10 mouse cellular contexts compared by ENCODE assay signal in the genomic region with DNA sequence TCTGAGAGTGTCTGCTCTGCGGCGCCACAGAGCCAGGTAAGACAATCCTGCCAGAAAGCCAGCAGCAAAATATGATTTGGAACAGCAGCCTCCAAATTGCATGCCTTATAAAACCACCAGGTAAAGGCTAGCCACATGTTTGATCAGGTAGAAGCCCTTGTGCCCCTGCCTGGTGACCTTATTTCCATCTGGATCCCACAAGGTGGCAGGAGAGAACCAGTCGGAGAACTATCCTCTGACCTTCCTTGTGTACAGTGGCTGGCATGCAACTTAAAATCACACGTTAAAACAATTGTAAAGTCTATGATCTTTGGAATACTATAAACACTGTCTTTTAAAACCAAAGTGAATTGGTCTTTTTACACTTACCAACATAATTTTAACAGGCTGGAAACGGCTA. TPM values are rescaled to one million over a fixed set of nuclear protein-coding genes. Genes with fewer than 3 reads are reported as not detected.
DNase-seq lines count a peak whose midpoint lies in the region; ATAC-seq and TF ChIP-seq lines count a peak whose summit lies in the region.
"Had no signal": no experiment of that assay in that cellular context is flagged by ENCODE, and none has a peak within 500 bp of the region (broad histone marks: within the 10 kb centered on the region; RNA-seq: fewer than 3 reads in every experiment).

No protein-coding gene starts in this region.

- POLR2A ChIA-PET in Patski (lab: Charles Lee): no interaction called here

- H3K4me3 ChIP-seq in E14TG2a.4 (replicated peaks; ENCODE audit: low read length): no peak overlapping the region
- no peak overlapping the region for H3K4me3 ChIP-seq in limb, embryonic 10.5 days

- WGBS in limb, embryonic 10.5 days: 65% methylated on average over 5 of the region's 5 CpGs

- H3K27me3 ChIP-seq in E14TG2a.4 (ENCODE audit: insufficient read depth, low read length): no peaks in the 10 kb centered on the region
- H3K27me3 ChIP-seq in Patski: peaks cover 2% of the 10 kb centered on the region
- no peaks in the 10 kb centered on the region for H3K27me3 ChIP-seq in limb, embryonic 10.5 days (ENCODE audit: low read depth, poor library complexity, severe bottlenecking)

- peak; percentile 6 for DNase-seq in kidney, postnatal 14 days
- no peak for DNase-seq in kidney, adult 8-10 months
- DNase-seq in Patski (ENCODE audit: low read depth, low spot score): no peak
- peak; percentile 47 to 61 for DNase-seq in cerebellum, postnatal 36 days
- no peak for DNase-seq in ovary, postnatal 14 days (ENCODE audit: low spot score)
- no peak for DNase-seq in limb, embryonic 10.5 days (ENCODE audit: low spot score)
- DNase-seq: gastrocnemius, postnatal 25 days; heart, postnatal 4 days; lung, postnatal 4 days had no signal

- 0 out of 2 replicates have a peak, but pooled peaks have one; percentile 13 for TF ChIP-seq CTCF in E14TG2a.4 (conservative IDR thresholded peaks at IDR 0.05; ENCODE audit: low read length)
- peak; percentile 39 for TF ChIP-seq CTCF in Patski (IDR thresholded peaks at IDR 0.05)

- CTCF ChIA-PET in Patski (lab: Charles Lee): no interaction called here

- ATAC-seq in Patski: no peak

- no peaks in the 10 kb centered on the region for H3K9me3 ChIP-seq in E14TG2a.4 (ENCODE audit: low read length)
- no peaks in the 10 kb centered on the region for H3K9me3 ChIP-seq in limb, embryonic 10.5 days (replicated peaks)

- H3K4me1 ChIP-seq in E14TG2a.4 (replicated peaks; ENCODE audit: low read depth, low read length): no peaks in the 10 kb centered on the region
- H3K4me1 ChIP-seq in limb, embryonic 10.5 days: no peaks in the 10 kb centered on the region

- no peak overlapping the region for H3K27ac ChIP-seq in limb, embryonic 10.5 days

- H3K36me3 ChIP-seq in E14TG2a.4 (ENCODE audit: insufficient read depth, low read length): no peaks in the 10 kb centered on the region
- no peaks in the 10 kb centered on the region for H3K36me3 ChIP-seq in limb, embryonic 10.5 days

- in situ Hi-C loops in Patski (cut with MboI; ENCODE audit: low pct_unique_long_range_greater_than_20kb): no loop called here

RNA-seq across cellular contexts. Expression of a gene that starts 32.5 kb away (rescaled TPM):
- 65.9 TPM for polyA plus RNA-seq in Patski (2021)
- polyA plus RNA-seq in limb, embryonic 10.5 days (2016; fragmentation: Nextera tagmentation; extraction: Ambion mirVana): 42.2 and 45.1 TPM in 2 replicates

RNA-seq across cellular contexts. Expression of a gene that starts 32.8 kb away (rescaled TPM):
- 37.3 TPM for polyA plus RNA-seq in Patski (2021)
- polyA plus RNA-seq in limb, embryonic 10.5 days (2016; fragmentation: Nextera tagmentation; extraction: Ambion mirVana): 51.9 and 53.3 TPM in 2 replicates

RNA-seq across cellular contexts. Expression of a gene that starts 51.0 kb away (rescaled TPM):
- polyA plus RNA-seq in Patski (2021): 5.2 TPM
- 8.8 and 9.7 TPM in 2 replicates for polyA plus RNA-seq in limb, embryonic 10.5 days (2016; fragmentation: Nextera tagmentation; extraction: Ambion mirVana)

Comparison
In these comparisons a context has a peak if more than half of its experiments do, and no peak if none do; other contexts are left out.
1. DNase-seq: peak in kidney, postnatal 14 days (single experiment) and cerebellum, postnatal 36 days (2 of 2); none in kidney, adult 8-10 months (0 of 2), Patski (single experiment), ovary, postnatal 14 days (single experiment) and limb, embryonic 10.5 days (single experiment).